Mouse (Mus musculus): ENCODE results near the gene Wfdc17.
A peak's percentile ranks its signal among the peaks of the same experiment; 100 is the strongest.

DNA sequence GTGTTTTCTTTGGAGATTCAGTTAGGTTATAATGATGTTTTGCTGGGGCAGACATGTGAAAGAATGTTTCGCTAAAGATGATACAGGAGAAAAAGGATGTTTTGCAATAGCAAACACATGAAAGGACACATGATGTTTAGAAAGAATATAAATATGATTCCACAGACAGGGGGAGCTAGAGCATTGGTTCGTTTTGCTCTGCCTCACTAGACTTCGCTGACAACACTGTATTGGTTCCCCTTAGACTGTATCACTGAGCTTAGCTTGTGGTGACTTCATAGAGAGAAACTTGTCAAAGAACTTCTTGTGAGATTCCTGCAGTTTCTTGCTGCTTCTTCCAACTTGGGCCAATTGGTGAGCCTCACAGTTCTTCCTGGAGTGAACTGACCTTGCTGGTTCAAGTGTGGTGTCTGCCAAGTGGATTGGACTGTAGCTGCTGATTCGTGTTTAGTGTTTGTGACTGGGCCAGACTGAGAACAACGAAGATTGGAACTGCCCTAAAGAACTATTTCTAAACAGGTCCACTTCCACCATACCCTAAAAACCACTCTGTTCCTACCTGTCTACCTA is 29.4 kb downstream of the Wfdc17 start:
- peak; percentile 10; the same call in 1 of the 2 replicates for TF ChIP-seq CTCF (IDR thresholded peaks at IDR 0.05; ENCODE audit: low read depth)
- no peak for TF ChIP-seq EP300 (optimal IDR thresholded peaks at IDR 0.05)
